Mouse (Mus musculus) cerebellum, adult 2 months (tissue): ENCODE results near the gene Hoxb3.

ENCODE experiments used
- CTCF ChIP-seq: fragments of 200-500 bp; IDR thresholded peaks from 2 replicates; pipeline ENCODE4 v1.5.1; 2011; ENCODE audit warnings: low read depth, mild to moderate bottlenecking, control low read depth, low read length, moderate library complexity, borderline replicate concordance; ENCODE audit not compliant: insufficient read depth
- POLR2A ChIP-seq: fragments of 200-500 bp; IDR thresholded peaks from 2 replicates; pipeline ENCODE4 v1.6.1; 2011; ENCODE audit warnings: low read length, control low read depth, borderline replicate concordance; ENCODE audit not compliant: insufficient read depth

GRCm38 (mm10) chr11:96371726-96372125 lies 48.6 kb downstream of the Hoxb3 start:
- no peak for TF ChIP-seq CTCF
- no peak for TF ChIP-seq POLR2A
